Mouse (Mus musculus) brown adipose tissue, adult 24 weeks (tissue): ENCODE results near the gene Def6. TPM values are rescaled to one million over a fixed set of nuclear protein-coding genes. Genes with fewer than 3 reads are reported as not detected.

Experiments used
- H3K27ac ChIP-seq: fragments of 200-500 bp; replicated peaks from 2 replicates; pipeline ENCODE4 v1.5.1; 2012; ENCODE audit warnings: low read depth, mild to moderate bottlenecking, low read length
- H3K4me1 ChIP-seq: fragments of 200-500 bp; 2 replicates; pipeline ENCODE4 v1.6.1; 2012; ENCODE audit warnings: low read length, mixed read lengths; ENCODE audit not compliant: control insufficient read depth, insufficient read depth, insufficient read length
- H3K4me3 ChIP-seq: fragments of 200-500 bp; 2 replicates; pipeline ENCODE4 v1.5.1; 2012; ENCODE audit warnings: low read depth, mild to moderate bottlenecking, low read length, moderate library complexity; ENCODE audit not compliant: insufficient read depth
- polyA plus RNA-seq: library from polyadenylated mRNA; stranded (reverse); fragments of >200 nt; gene quantifications from 2 replicates; pipeline ENCODE4 v1.2.4, GENCODE M21; 2012; ENCODE audit not compliant: missing spikeins, insufficient read depth, insufficient read length

Def6 gene
- polyA plus RNA-seq = 0.71 and 2.1 TPM in 2 replicates

GRCm38 (mm10) chr17:28207591-28208313 is at the start of gene Def6:
Gene Def6 (plus strand): TSS chr17:28207778.
- Histone ChIP-seq H3K4me1 (no peaks in the 10 kb centered on the region; the same call in 1 of the 2 replicates), H3K4me3 (peak within 1 kb of the TSS; percentile 61), H3K27ac (peak within 1 kb of the TSS; percentile 71)

GRCm38 (mm10) chr17:28160361-28160760 is 47.2 kb upstream of the Def6 start:
- H3K4me3 ChIP-seq = no peak overlapping the region

GRCm38 (mm10) chr17:28161310-28161881 is 46.2 kb upstream of the Def6 start:
- H3K4me3 ChIP-seq = no peak overlapping the region
- no peaks in the 10 kb centered on the region for H3K4me1 ChIP-seq

More at GRCm38 (mm10) chr17:28160361-28160760, 47.2 kb upstream of the Def6 start:
- Histone ChIP-seq H3K4me1 (no peaks in the 10 kb centered on the region), H3K27ac (no peak overlapping the region)

DNA sequence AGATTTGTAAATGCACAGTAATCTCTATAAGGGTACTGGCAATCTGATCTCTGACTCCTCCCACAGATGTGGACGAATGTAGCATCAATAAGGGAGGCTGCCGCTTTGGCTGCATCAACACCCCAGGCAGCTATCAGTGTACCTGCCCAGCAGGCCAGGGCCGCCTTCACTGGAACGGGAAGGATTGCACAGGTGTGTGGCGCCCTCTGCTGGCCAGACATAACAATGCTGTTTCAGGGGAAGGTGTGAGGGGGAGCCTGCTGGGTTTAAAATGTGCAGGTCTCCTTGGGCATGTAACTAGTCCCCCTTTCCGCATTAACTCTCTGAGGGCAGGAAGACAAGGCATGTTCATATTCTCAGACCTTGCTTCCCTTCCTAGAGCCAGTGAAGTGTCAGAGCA is 43.9 kb upstream of the Def6 start:
- no peak overlapping the region for H3K27ac ChIP-seq
- H3K4me1 ChIP-seq = no peaks in the 10 kb centered on the region
- no peak overlapping the region for H3K4me3 ChIP-seq

More at GRCm38 (mm10) chr17:28161310-28161881, 46.2 kb upstream of the Def6 start:
- H3K27ac ChIP-seq = no peak overlapping the region

GRCm38 (mm10) chr17:28170460-28171305 is 36.9 kb upstream of the Def6 start:
- Histone ChIP-seq H3K4me1 (no peaks in the 10 kb centered on the region), H3K27ac (no peak overlapping the region), H3K4me3 (no peak overlapping the region)

- no peaks in the 10 kb centered on the region for H3K4me1 ChIP-seq
- no peak overlapping the region for H3K4me3 ChIP-seq
- H3K27ac ChIP-seq = no peak overlapping the region
Observed at GRCm38 (mm10) chr17:28172690-28173089, 34.9 kb upstream of the Def6 start.

GRCm38 (mm10) chr17:28176775-28177539 is 30.6 kb upstream of the Def6 start, which contains the start of gene Zfp523:
Gene Zfp523 (plus strand): TSS chr17:28177129.
- peak within 1 kb of the TSS; percentile 96 for H3K4me3 ChIP-seq
- H3K27ac ChIP-seq = peak within 1 kb of the TSS; percentile 70
- peaks cover 7% of the 10 kb centered on the region; the same call in 1 of the 2 replicates for H3K4me1 ChIP-seq

- Histone ChIP-seq H3K4me3 (peak overlapping the region; percentile 96), H3K27ac (peak overlapping the region; percentile 70), H3K4me1 (peaks cover 7% of the 10 kb centered on the region; the same call in 1 of the 2 replicates)
Observed at GRCm38 (mm10) chr17:28177540-28178046, 30.0 kb upstream of the Def6 start.

- peaks cover 7% of the 10 kb centered on the region; the same call in 1 of the 2 replicates for H3K4me1 ChIP-seq
- H3K4me3 ChIP-seq = no peak overlapping the region
- peak overlapping the region; percentile 35; the same call in 1 of the 2 replicates for H3K27ac ChIP-seq
Observed at GRCm38 (mm10) chr17:28180331-28180730, 27.2 kb upstream of the Def6 start.

GRCm38 (mm10) chr17:28180783-28181544 is 26.6 kb upstream of the Def6 start:
- peak overlapping the region; percentile 35; the same call in 1 of the 2 replicates for H3K27ac ChIP-seq
- H3K4me1 ChIP-seq = peaks cover 7% of the 10 kb centered on the region; the same call in 1 of the 2 replicates

DNA sequence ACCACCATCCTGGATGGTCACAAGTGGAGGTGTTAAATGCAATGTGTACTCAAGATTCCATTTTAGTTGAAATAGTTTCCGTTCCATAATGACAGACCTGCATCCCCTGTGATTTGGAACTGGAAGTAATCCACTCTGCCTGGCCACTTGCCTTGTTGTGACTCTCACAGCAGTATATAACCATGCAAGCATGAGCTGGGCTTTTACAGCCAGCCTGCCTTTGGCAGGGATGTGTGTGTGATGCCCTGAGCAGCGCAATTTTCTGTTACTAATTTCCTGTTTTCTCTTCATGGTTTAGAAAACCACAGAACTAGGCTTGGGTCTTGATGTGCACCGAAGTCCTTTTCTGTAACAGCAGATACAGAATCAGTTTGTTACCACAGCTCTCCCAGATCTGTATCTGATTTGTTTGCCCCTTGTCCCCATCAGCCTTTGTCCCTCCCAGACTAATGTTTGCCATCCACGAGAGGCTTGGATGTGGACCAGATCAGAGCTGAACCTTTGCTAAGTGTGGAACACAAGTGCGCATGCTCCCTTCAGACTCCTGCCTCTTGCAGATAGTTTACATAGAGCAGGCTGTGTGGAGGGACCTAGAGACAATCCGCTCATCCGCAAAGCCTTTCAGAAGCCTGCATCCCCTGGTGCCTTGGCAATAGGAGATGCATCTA is 22.5 kb upstream of the Def6 start:
- Histone ChIP-seq H3K4me3 (no peak overlapping the region), H3K27ac (no peak overlapping the region), H3K4me1 (peaks cover 5% of the 10 kb centered on the region; the same call in 1 of the 2 replicates)

More at GRCm38 (mm10) chr17:28180783-28181544, 26.6 kb upstream of the Def6 start:
- H3K4me3 ChIP-seq = no peak overlapping the region

- H3K27ac ChIP-seq = no peak overlapping the region
- no peaks in the 10 kb centered on the region for H3K4me1 ChIP-seq
- no peak overlapping the region for H3K4me3 ChIP-seq
Observed at GRCm38 (mm10) chr17:28188313-28188712, 19.3 kb upstream of the Def6 start.

GRCm38 (mm10) chr17:28192754-28193153 is 14.8 kb upstream of the Def6 start:
- Histone ChIP-seq H3K4me3 (no peak overlapping the region), H3K27ac (no peak overlapping the region), H3K4me1 (no peaks in the 10 kb centered on the region)
